Mouse (Mus musculus): ENCODE results near the gene Slc7a4.
"Not testable (repeated sequence)": the region's sequence is repeated elsewhere in the genome, so short reads cannot be mapped to it uniquely, and the experiment has no call there.

Slc7a4 gene

GRCm38 (mm10) chr16:17583064-17583463 is at the start of gene Slc7a4:
Gene Slc7a4 (minus strand): TSS chr16:17583214.
- in situ Hi-C loops (cut with MboI), result no loop called here

- in situ Hi-C loops (cut with MboI), result no loop called here
Measured at GRCm38 (mm10) chr16:17632580-17632979, 49.6 kb upstream of the Slc7a4 start.

- in situ Hi-C loops (cut with MboI), result no loop called here
Measured at GRCm38 (mm10) chr16:17626269-17626555, 43.2 kb upstream of the Slc7a4 start.

GRCm38 (mm10) chr16:17625488-17626268 is 42.7 kb upstream of the Slc7a4 start:
- in situ Hi-C loops (cut with MboI), result no loop called here

GRCm38 (mm10) chr16:17621936-17622335 is 38.9 kb upstream of the Slc7a4 start:
- in situ Hi-C loops (cut with MboI), result no loop called here

- in situ Hi-C loops (cut with MboI), result no loop called here
Measured at GRCm38 (mm10) chr16:17619198-17620105, 36.4 kb upstream of the Slc7a4 start, which contains the start of gene Smpd4. Gene Smpd4 (plus strand): TSS chr16:17619354.

GRCm38 (mm10) chr16:17617922-17618565 is 35.0 kb upstream of the Slc7a4 start:
- in situ Hi-C loops (cut with MboI), result no loop called here

- in situ Hi-C loops (cut with MboI), result no loop called here
Measured at GRCm38 (mm10) chr16:17616212-17616611, 33.2 kb upstream of the Slc7a4 start.

GRCm38 (mm10) chr16:17614740-17615139 is 31.7 kb upstream of the Slc7a4 start:
- in situ Hi-C loops (cut with MboI), result not testable (repeated sequence)

GRCm38 (mm10) chr16:17611383-17611782 is 28.4 kb upstream of the Slc7a4 start:
- in situ Hi-C loops (cut with MboI), result no loop called here

- in situ Hi-C loops (cut with MboI), result no loop called here
Measured at GRCm38 (mm10) chr16:17605684-17606083, 22.7 kb upstream of the Slc7a4 start.

GRCm38 (mm10) chr16:17604941-17605340 is 21.9 kb upstream of the Slc7a4 start:
- in situ Hi-C loops (cut with MboI), result no loop called here

- in situ Hi-C loops (cut with MboI), result no loop called here
Measured at GRCm38 (mm10) chr16:17600944-17601562, 18.0 kb upstream of the Slc7a4 start.

GRCm38 (mm10) chr16:17590731-17591130 is 7.7 kb upstream of the Slc7a4 start:
- in situ Hi-C loops (cut with MboI), result no loop called here

- in situ Hi-C loops (cut with MboI), result no loop called here
Measured at GRCm38 (mm10) chr16:17584555-17584954, 1.5 kb upstream of the Slc7a4 start.

GRCm38 (mm10) chr16:17576825-17577215 is 6.2 kb downstream of the Slc7a4 start:
- in situ Hi-C loops (cut with MboI), result no loop called here

- in situ Hi-C loops (cut with MboI), result no loop called here
Measured at GRCm38 (mm10) chr16:17575870-17576824, 6.9 kb downstream of the Slc7a4 start.

- in situ Hi-C loops (cut with MboI), result no loop called here
Measured at GRCm38 (mm10) chr16:17566186-17566585, 16.8 kb downstream of the Slc7a4 start.

GRCm38 (mm10) chr16:17564771-17565170 is 18.2 kb downstream of the Slc7a4 start:
- in situ Hi-C loops (cut with MboI), result no loop called here

GRCm38 (mm10) chr16:17564221-17564620 is 18.8 kb downstream of the Slc7a4 start:
- in situ Hi-C loops (cut with MboI), result no loop called here

GRCm38 (mm10) chr16:17563580-17563979 is 19.4 kb downstream of the Slc7a4 start:
- in situ Hi-C loops (cut with MboI), result no loop called here

All from mature B cell (primary cell).